Comparison of ENCODE assay signal across 12 mouse cellular contexts in the genomic region with DNA sequence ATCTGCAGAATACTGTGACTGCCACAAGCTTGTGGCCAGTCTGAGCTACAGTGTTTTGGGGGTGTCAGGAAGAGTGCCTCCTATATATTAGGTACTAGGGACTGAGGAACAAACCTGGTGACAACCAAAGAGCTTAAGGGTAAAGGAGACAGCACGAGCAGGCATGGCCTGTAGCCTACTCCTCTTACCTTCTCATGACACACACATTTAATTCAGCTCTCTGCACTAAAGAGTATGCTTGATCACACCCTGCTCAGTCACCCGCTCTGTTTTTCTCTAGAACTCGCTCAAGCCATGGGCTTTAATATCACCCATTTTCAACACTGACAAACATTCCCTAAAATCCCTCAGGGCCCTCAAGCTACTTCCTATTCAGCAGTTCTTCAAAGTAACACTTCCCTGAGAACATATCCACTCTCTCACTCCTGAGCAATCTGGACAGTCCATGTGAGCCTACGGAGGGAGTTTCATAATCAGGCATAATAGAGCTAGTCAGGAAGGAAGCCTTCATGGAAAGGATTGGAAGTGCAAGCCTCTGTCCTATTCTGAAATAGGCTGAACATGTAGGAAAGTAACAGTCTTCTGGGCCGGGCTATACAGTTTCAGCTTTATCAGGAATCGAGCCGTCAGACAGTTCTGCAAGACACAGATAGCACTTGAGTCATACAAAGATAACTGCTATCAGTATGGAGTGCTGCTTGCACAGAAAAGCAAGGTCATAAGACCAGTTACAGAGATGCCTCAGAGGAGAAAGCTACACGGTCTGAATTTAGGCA.
DNase-seq lines count a peak whose midpoint lies in the region; ATAC-seq and TF ChIP-seq lines count a peak whose summit lies in the region.
"Had no signal": no experiment of that assay in that cellular context is flagged by ENCODE, and none has a peak within 500 bp of the region (broad histone marks: within the 10 kb centered on the region; RNA-seq: fewer than 3 reads in every experiment).

No protein-coding gene starts in this region.

- intact Hi-C loops in left cerebral cortex, postnatal 10 days (cut with DNase I) = no loop called here

- H3K27ac ChIP-seq in heart, postnatal 0 days (ENCODE audit: low read depth) = no peak overlapping the region
- no peak overlapping the region for H3K27ac ChIP-seq in stomach, embryonic 14.5 days (ENCODE audit: low read length)
- H3K27ac ChIP-seq in midbrain, postnatal 0 days (ENCODE audit: low read depth, low read length) = no peak overlapping the region
- H3K27ac ChIP-seq: embryonic facial prominence, embryonic 10.5 days had no signal

- H3K27me3 ChIP-seq in heart, postnatal 0 days (ENCODE audit: control insufficient read depth, insufficient read depth, low read length) = 0 out of 2 replicates have a peak, but pooled peaks cover 6% of the 10 kb centered on the region
- no peaks in the 10 kb centered on the region for H3K27me3 ChIP-seq in stomach, embryonic 14.5 days (ENCODE audit: control insufficient read depth, insufficient read depth, low read length)
- H3K27me3 ChIP-seq in midbrain, postnatal 0 days (ENCODE audit: insufficient read depth, low read length) = no peaks in the 10 kb centered on the region
- H3K27me3 ChIP-seq: CH12.LX had no signal

- H3K4me2 ChIP-seq in heart, postnatal 0 days (ENCODE audit: low read depth, low read length) = no peak overlapping the region
- H3K4me2 ChIP-seq in stomach, embryonic 14.5 days (replicated peaks; ENCODE audit: low read depth, low read length) = no peak overlapping the region
- no peak overlapping the region for H3K4me2 ChIP-seq in midbrain, postnatal 0 days (ENCODE audit: low read depth, low read length, poor library complexity, severe bottlenecking)

- DNase-seq in heart, postnatal 0 days (ENCODE audit: low spot score) = peak; percentile 34
- DNase-seq in heart, adult 18-20 months = no peak
- DNase-seq in c-Kit-negative CD71-positive TER-119-positive erythroid progenitor cells, embryonic 14.5 days (ENCODE audit: low read depth, low spot score) = peak; percentile 85
- peak; percentile 79 for DNase-seq in liver
- no peak for DNase-seq in midbrain, postnatal 0 days (ENCODE audit: low spot score)
- no peak for DNase-seq in left cerebral cortex, postnatal 10 days (ENCODE audit: extremely low spot score in 1 of 2, low spot score in 2 of 2)
- DNase-seq: forebrain, postnatal 0 days; heart, postnatal 10 days; kidney, adult 18-20 months had no signal

- TF ChIP-seq CTCF in heart, postnatal 0 days (IDR thresholded peaks at IDR 0.05; ENCODE audit: low read depth) = no peak
- no peak for TF ChIP-seq CTCF in midbrain, postnatal 0 days (IDR thresholded peaks at IDR 0.05)

- peak; percentile 47 for ATAC-seq in heart, postnatal 0 days (ENCODE audit: insufficient read depth, low read depth)
- ATAC-seq in stomach, embryonic 14.5 days (ENCODE audit: insufficient number of reproducible peaks, insufficient read depth, low FRiP score, low read depth) = peak; percentile 83; the same call in 1 of the 2 replicates
- no peak for ATAC-seq in midbrain, postnatal 0 days (ENCODE audit: low FRiP score)
- ATAC-seq: forebrain, postnatal 0 days had no signal

- TF ChIP-seq EP300 in heart, postnatal 0 days (IDR thresholded peaks at IDR 0.05; ENCODE audit: low read depth) = no peak

- H3K36me3 ChIP-seq in heart, postnatal 0 days (replicated peaks; ENCODE audit: control insufficient read depth, insufficient read depth, low read length) = no peaks in the 10 kb centered on the region
- H3K36me3 ChIP-seq in stomach, embryonic 14.5 days (ENCODE audit: control insufficient read depth, insufficient read depth, low read length) = no peaks in the 10 kb centered on the region
- H3K36me3 ChIP-seq in midbrain, postnatal 0 days (ENCODE audit: insufficient read depth, low read length) = no peaks in the 10 kb centered on the region

- H3K9me3 ChIP-seq in heart, postnatal 0 days (replicated peaks; ENCODE audit: control insufficient read depth, low read length) = no peaks in the 10 kb centered on the region
- H3K9me3 ChIP-seq in stomach, embryonic 14.5 days (ENCODE audit: control insufficient read depth, low read depth, low read length) = no peaks in the 10 kb centered on the region
- H3K9me3 ChIP-seq in midbrain, postnatal 0 days (ENCODE audit: low read length) = no peaks in the 10 kb centered on the region
- H3K9me3 ChIP-seq: embryonic facial prominence, embryonic 10.5 days had no signal

- H3K9ac ChIP-seq in heart, postnatal 0 days (replicated peaks; ENCODE audit: low read depth, low read length) = no peak overlapping the region
- H3K9ac ChIP-seq in stomach, embryonic 14.5 days (replicated peaks; ENCODE audit: low read depth, low read length) = no peak overlapping the region
- H3K9ac ChIP-seq in midbrain, postnatal 0 days (replicated peaks; ENCODE audit: low read length, poor library complexity, severe bottlenecking) = no peak overlapping the region
- H3K9ac ChIP-seq: forebrain, postnatal 0 days had no signal

- H3K4me1 ChIP-seq in heart, postnatal 0 days (ENCODE audit: control insufficient read depth, insufficient read depth) = 0 out of 2 replicates have a peak, but pooled peaks cover 3% of the 10 kb centered on the region
- no peaks in the 10 kb centered on the region for H3K4me1 ChIP-seq in stomach, embryonic 14.5 days (ENCODE audit: control insufficient read depth, insufficient read depth, low read length)
- no peaks in the 10 kb centered on the region for H3K4me1 ChIP-seq in midbrain, postnatal 0 days (ENCODE audit: insufficient read depth, low read length)

- 30% methylated on average over 8 of the region's 8 CpGs for WGBS in heart, postnatal 0 days
- 80% methylated on average over 8 of the region's 8 CpGs for WGBS in stomach, embryonic 14.5 days
- 83% methylated on average over 8 of the region's 8 CpGs for WGBS in midbrain, postnatal 0 days

- H3K4me3 ChIP-seq in heart, postnatal 0 days (ENCODE audit: low read depth, low read length) = no peak overlapping the region
- H3K4me3 ChIP-seq in stomach, embryonic 14.5 days (ENCODE audit: low read depth, low read length) = no peak overlapping the region
- no peak overlapping the region for H3K4me3 ChIP-seq in midbrain, postnatal 0 days (ENCODE audit: low read depth, low read length)
- H3K4me3 ChIP-seq: embryonic facial prominence, embryonic 10.5 days had no signal

Comparison
In these comparisons a context has a peak if more than half of its experiments do, and no peak if none do; other contexts are left out.
1. DNase-seq: peak in heart, postnatal 0 days (single experiment), c-Kit-negative CD71-positive TER-119-positive erythroid progenitor cells, embryonic 14.5 days (single experiment) and liver (single experiment); none in heart, adult 18-20 months (0 of 2), midbrain, postnatal 0 days (single experiment) and left cerebral cortex, postnatal 10 days (0 of 2).